Mouse (Mus musculus): ENCODE results near the gene Ccn5.

GRCm38 (mm10) chr2:163839519-163839918, 18.9 kb downstream of the Ccn5 start:
- TF ChIP-seq CTCF (IDR thresholded peaks at IDR 0.05; ENCODE audit: control insufficient read depth, insufficient read depth, insufficient replicate concordance, low read depth, low read length) (no peak), POLR2A (IDR thresholded peaks at IDR 0.05; ENCODE audit: control insufficient read depth, low read depth, low read length) (no peak)

Data from testis, adult 2 months (tissue).